Mouse (Mus musculus) intestine, postnatal 0 days (tissue): ENCODE measurements around the gene Ceacam3. TPM values are rescaled to one million over a fixed set of nuclear protein-coding genes. Genes with fewer than 3 reads are reported as not detected.
"Not testable (repeated sequence)": the region's sequence is repeated elsewhere in the genome, so short reads cannot be mapped to it uniquely, and the experiment has no call there.

Experiments
- ATAC-seq: fragments of 200-750 bp; cut with Nextera tagmentation; 2 replicates; pipeline ENCODE4 v1.8.0; 2017; ENCODE audit warnings: mild to moderate bottlenecking, moderate TSS enrichment, moderate library complexity
- H3K27ac ChIP-seq: fragments of 300-500 bp; sonication (generic); 2 replicates; pipeline ENCODE4 v1.5.1; 2014; ENCODE audit warnings: mild to moderate bottlenecking, low read depth, low read length, moderate library complexity
- H3K27me3 ChIP-seq: fragments of 300-500 bp; sonication (generic); replicated peaks from 2 replicates; pipeline ENCODE4 v1.6.1; 2014; ENCODE audit warnings: low read length, mixed read lengths; ENCODE audit not compliant: control insufficient read depth, insufficient read depth
- H3K36me3 ChIP-seq: fragments of 300-500 bp; sonication (generic); 2 replicates; pipeline ENCODE4 v1.6.1; 2014; ENCODE audit warnings: mild to moderate bottlenecking, moderate library complexity; ENCODE audit not compliant: control insufficient read depth, insufficient read depth
- H3K4me1 ChIP-seq: fragments of 300-500 bp; sonication (generic); replicated peaks from 2 replicates; pipeline ENCODE4 v1.6.1; 2014; ENCODE audit warnings: antibody characterized with exemption, low read length, mixed read lengths; ENCODE audit not compliant: control insufficient read depth, insufficient read depth
- H3K4me2 ChIP-seq: fragments of 300-500 bp; sonication (generic); replicated peaks from 2 replicates; pipeline ENCODE4 v1.6.1; 2014; ENCODE audit warnings: low read depth, mild to moderate bottlenecking, moderate library complexity
- H3K4me3 ChIP-seq: fragments of 300-500 bp; sonication (generic); 2 replicates; pipeline ENCODE4 v1.5.1; 2014; ENCODE audit warnings: low read depth, low read length
- H3K9ac ChIP-seq: fragments of 300-500 bp; sonication (generic); 2 replicates; pipeline ENCODE4 v1.6.1; 2014; ENCODE audit warnings: mild to moderate bottlenecking, low read depth, low read length
- H3K9me3 ChIP-seq: fragments of 300-500 bp; sonication (generic); 2 replicates; pipeline ENCODE4 v1.6.1; 2016; ENCODE audit warnings: mixed run types; ENCODE audit not compliant: control insufficient read depth
- CTCF ChIP-seq: sonication (generic); IDR thresholded peaks from 2 replicates; pipeline ENCODE4 v1.5.1; 2016; ENCODE audit warnings: low read depth, mild to moderate bottlenecking, control low read depth, antibody characterized with exemption, moderate library complexity
- whole genome bisulfite sequencing: fragments of 180-500 bp; shearing (Covaris S2); extraction: QIAGEN DNeasy Blood & Tissue Kit; methylation state at CpG from one replicate; pipeline ENCODE4 v1.1.7; 2014; 5-methylcytosine and 5-hydroxymethylcytosine counted together
- polyA plus RNA-seq: library from polyadenylated mRNA; unstranded; fragments of >200 nt; fragmentation: Nextera tagmentation; extraction: Ambion mirVana; gene quantifications from 2 replicates; pipeline ENCODE4 v1.2.1, GENCODE M21; 2015

The Ceacam3 gene
- not detected in 2 replicates for polyA plus RNA-seq

GRCm38 (mm10) chr7:17149931-17150330 is at the start of gene Ceacam3:
Gene Ceacam3 (plus strand): TSS chr7:17150282.
- H3K36me3 ChIP-seq = no peaks in the 10 kb centered on the region
- H3K9me3 ChIP-seq = no peaks in the 10 kb centered on the region
- no peak within 1 kb of the TSS for H3K4me2 ChIP-seq
- no peaks in the 10 kb centered on the region for H3K27me3 ChIP-seq
- no peak within 1 kb of the TSS for H3K9ac ChIP-seq
- 77% methylated on average over 2 of the region's 2 CpGs for WGBS
- H3K27ac ChIP-seq = no peak within 1 kb of the TSS
- no peak for ATAC-seq
- no peak within 1 kb of the TSS for H3K4me3 ChIP-seq
- no peak for TF ChIP-seq CTCF
- H3K4me1 ChIP-seq = no peaks in the 10 kb centered on the region

GRCm38 (mm10) chr7:17101631-17102030 is 48.5 kb upstream of the Ceacam3 start:
- H3K27ac ChIP-seq, H3K27me3 ChIP-seq, H3K36me3 ChIP-seq, H3K4me1 ChIP-seq, H3K9ac ChIP-seq, ATAC-seq, H3K4me2 ChIP-seq, H3K9me3 ChIP-seq, H3K4me3 ChIP-seq: not testable (repeated sequence)
- 88% methylated on average over 13 of the region's 13 CpGs for WGBS

- H3K27ac ChIP-seq = no peak overlapping the region
- TF ChIP-seq CTCF = no peak
- H3K9me3 ChIP-seq = no peaks in the 10 kb centered on the region
- no peak overlapping the region for H3K4me3 ChIP-seq
- no peaks in the 10 kb centered on the region for H3K27me3 ChIP-seq
- no peaks in the 10 kb centered on the region for H3K4me1 ChIP-seq
- H3K36me3 ChIP-seq = no peaks in the 10 kb centered on the region
- no peak for ATAC-seq
- no peak overlapping the region for H3K9ac ChIP-seq
- H3K4me2 ChIP-seq = no peak overlapping the region
- WGBS = 76% methylated on average over 1 of the region's 1 CpGs
Measured at GRCm38 (mm10) chr7:17135307-17135706, 14.8 kb upstream of the Ceacam3 start.

GRCm38 (mm10) chr7:17155634-17156033 is 5.6 kb downstream of the Ceacam3 start:
- no peaks in the 10 kb centered on the region for H3K4me1 ChIP-seq
- no peaks in the 10 kb centered on the region for H3K9me3 ChIP-seq
- WGBS = 28% methylated on average over 2 of the region's 2 CpGs
- ATAC-seq = no peak
- no peak overlapping the region for H3K9ac ChIP-seq
- H3K27ac ChIP-seq = no peak overlapping the region
- H3K27me3 ChIP-seq = no peaks in the 10 kb centered on the region
- H3K36me3 ChIP-seq = no peaks in the 10 kb centered on the region
- no peak overlapping the region for H3K4me2 ChIP-seq
- TF ChIP-seq CTCF = peak; percentile 78
- no peak overlapping the region for H3K4me3 ChIP-seq

- no peaks in the 10 kb centered on the region for H3K27me3 ChIP-seq
- no peaks in the 10 kb centered on the region for H3K36me3 ChIP-seq
- TF ChIP-seq CTCF = no peak
- no peak overlapping the region for H3K4me2 ChIP-seq
- H3K4me3 ChIP-seq = no peak overlapping the region
- H3K27ac ChIP-seq = no peak overlapping the region
- no peaks in the 10 kb centered on the region for H3K9me3 ChIP-seq
- no peaks in the 10 kb centered on the region for H3K4me1 ChIP-seq
- H3K9ac ChIP-seq = no peak overlapping the region
- ATAC-seq = no peak
- 72% methylated on average over 3 of the region's 3 CpGs for WGBS
Measured at GRCm38 (mm10) chr7:17156885-17157677, 7.0 kb downstream of the Ceacam3 start.

GRCm38 (mm10) chr7:17159011-17159410 is 8.9 kb downstream of the Ceacam3 start:
- Histone ChIP-seq H3K36me3 (no peaks in the 10 kb centered on the region), H3K9me3 (no peaks in the 10 kb centered on the region), H3K27ac (no peak overlapping the region), H3K27me3 (no peaks in the 10 kb centered on the region), H3K4me2 (no peak overlapping the region), H3K9ac (no peak overlapping the region), H3K4me3 (no peak overlapping the region), H3K4me1 (no peaks in the 10 kb centered on the region)
- TF ChIP-seq CTCF = no peak
- no peak for ATAC-seq
- WGBS = 79% methylated on average over 7 of the region's 7 CpGs
